Mouse (Mus musculus) stomach, embryonic 14.5 days (tissue): ENCODE measurements around the gene Rhot2. TPM values are rescaled to one million over a fixed set of nuclear protein-coding genes. Genes with fewer than 3 reads are reported as not detected.
"Not testable (repeated sequence)": the region's sequence is repeated elsewhere in the genome, so short reads cannot be mapped to it uniquely, and the experiment has no call there.

ENCODE experiments used
- ATAC-seq: fragments of 200-750 bp; cut with Nextera tagmentation; 2 replicates; pipeline ENCODE4 v1.8.0; 2017; ENCODE audit warnings: low read depth, moderate TSS enrichment; ENCODE audit not compliant: insufficient number of reproducible peaks, insufficient read depth, low FRiP score
- H3K27ac ChIP-seq: fragments of 300-500 bp; sonication (generic); 2 replicates; pipeline ENCODE4 v1.5.1; 2014; ENCODE audit warnings: mild to moderate bottlenecking, low read length, moderate library complexity, mixed read lengths
- H3K27me3 ChIP-seq: fragments of 300-500 bp; sonication (generic); 2 replicates; pipeline ENCODE4 v1.6.1; 2014; ENCODE audit warnings: low read length, control low read depth, mixed read lengths; ENCODE audit not compliant: control insufficient read depth, insufficient read depth
- H3K36me3 ChIP-seq: fragments of 300-500 bp; sonication (generic); 2 replicates; pipeline ENCODE4 v1.6.1; 2014; ENCODE audit warnings: mild to moderate bottlenecking, control low read depth, low read length, moderate library complexity, mixed read lengths; ENCODE audit not compliant: control insufficient read depth, insufficient read depth
- H3K4me1 ChIP-seq: fragments of 300-500 bp; sonication (generic); 2 replicates; pipeline ENCODE4 v1.6.1; 2014; ENCODE audit warnings: low read length, control low read depth, mixed read lengths; ENCODE audit not compliant: control insufficient read depth, insufficient read depth
- H3K4me2 ChIP-seq: fragments of 300-500 bp; sonication (generic); replicated peaks from 2 replicates; pipeline ENCODE4 v1.6.1; 2014; ENCODE audit warnings: low read depth, low read length, control low read depth
- H3K4me3 ChIP-seq: fragments of 300-500 bp; sonication (generic); 2 replicates; pipeline ENCODE4 v1.5.1; 2014; ENCODE audit warnings: low read depth, low read length, control low read depth
- H3K9ac ChIP-seq: fragments of 300-500 bp; sonication (generic); replicated peaks from 2 replicates; pipeline ENCODE4 v1.6.1; 2014; ENCODE audit warnings: low read depth, mild to moderate bottlenecking, control low read depth, low read length, moderate library complexity, mixed read lengths
- H3K9me3 ChIP-seq: fragments of 300-500 bp; sonication (generic); 2 replicates; pipeline ENCODE4 v1.6.1; 2016; ENCODE audit warnings: low read depth, low read length, control low read depth; ENCODE audit not compliant: control insufficient read depth
- WGBS: fragments of 180-500 bp; shearing (Covaris S2); extraction: QIAGEN DNeasy Blood & Tissue Kit; methylation state at CpG from one replicate; pipeline ENCODE4 v1.1.7; 2014; 5-methylcytosine and 5-hydroxymethylcytosine counted together
- polyA plus RNA-seq: library from polyadenylated mRNA; unstranded; fragments of >200 nt; fragmentation: Nextera tagmentation; extraction: Ambion mirVana; gene quantifications from 2 replicates; pipeline ENCODE4 v1.2.1, GENCODE M21; 2014

The Rhot2 gene
- polyA plus RNA-seq, 1 experiment from 2014 or later, result 11.2 TPM

GRCm38 (mm10) chr17:25876347-25876915 lies 31.8 kb upstream of the Rhot2 start:
- H3K36me3 ChIP-seq, result peaks cover 16% of the 10 kb centered on the region
- H3K27ac ChIP-seq, result no peak overlapping the region; the same call in 1 of the 2 replicates
- no peak for ATAC-seq
- peak overlapping the region; percentile 70 for H3K4me3 ChIP-seq
- no peaks in the 10 kb centered on the region for H3K27me3 ChIP-seq
- H3K4me2 ChIP-seq, result peak overlapping the region; percentile 91
- H3K9me3 ChIP-seq, result no peaks in the 10 kb centered on the region
- WGBS, result 61% methylated on average over 10 of the region's 10 CpGs
- H3K9ac ChIP-seq, result 0 out of 2 replicates have a peak overlapping the region, but pooled peaks have one; percentile 37
- peaks cover 9% of the 10 kb centered on the region; the same call in 1 of the 2 replicates for H3K4me1 ChIP-seq

DNA sequence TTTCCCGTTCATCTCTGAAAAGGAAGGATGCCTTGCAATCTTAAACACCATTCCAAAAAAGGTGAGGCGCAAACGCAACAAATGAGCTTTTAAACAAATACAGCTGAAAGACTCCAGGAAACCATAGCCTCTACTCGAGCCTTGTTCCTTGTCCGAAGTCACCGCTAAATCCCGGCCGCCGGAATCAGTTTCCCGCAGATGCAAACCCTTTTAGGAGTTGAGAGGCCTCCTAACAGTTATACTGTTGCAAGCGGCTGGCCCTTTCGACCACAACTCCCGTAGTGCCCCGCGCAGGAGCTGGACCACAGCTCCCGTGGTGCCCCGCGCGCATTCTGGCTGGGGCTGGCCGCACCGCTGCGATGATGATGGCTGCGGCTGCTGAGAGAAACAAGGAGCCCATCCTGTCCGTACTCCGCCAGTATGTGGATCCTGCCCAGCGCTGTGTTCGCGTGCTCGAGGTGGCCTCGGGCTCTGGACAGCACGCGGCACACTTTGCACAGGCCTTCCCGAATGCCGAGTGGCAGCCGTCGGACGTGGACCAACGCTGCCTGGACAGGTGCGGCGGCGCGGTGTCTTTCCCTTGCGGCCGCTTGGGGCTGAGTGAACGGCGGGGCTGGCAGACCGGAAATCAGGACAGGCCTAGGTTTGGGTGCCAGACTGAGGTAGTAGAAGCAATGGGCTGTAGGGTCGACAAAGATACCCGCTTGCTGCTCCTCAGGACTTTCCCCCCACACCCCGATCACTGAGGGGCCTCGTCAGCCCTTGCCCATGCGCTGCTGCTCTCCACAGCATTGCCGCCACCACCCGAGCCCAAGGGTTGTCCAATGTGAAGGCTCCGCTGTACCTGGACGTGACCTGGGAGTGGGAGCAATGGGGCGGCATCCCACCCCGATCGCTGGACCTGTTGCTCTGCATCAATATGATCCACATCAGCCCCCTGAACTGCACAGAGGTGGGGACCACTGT lies 30.8 kb upstream of the Rhot2 start:
- Histone ChIP-seq H3K27me3 (no peaks in the 10 kb centered on the region), H3K9ac (peak overlapping the region; percentile 37), H3K27ac (peak overlapping the region; percentile 94), H3K4me3 (peak overlapping the region; percentile 70), H3K36me3 (peaks cover 13% of the 10 kb centered on the region), H3K9me3 (no peaks in the 10 kb centered on the region), H3K4me2 (peak overlapping the region; percentile 91), H3K4me1 (peaks cover 9% of the 10 kb centered on the region; the same call in 1 of the 2 replicates)
- ATAC-seq, result peak; percentile 94
- WGBS, result 1% methylated on average over 59 of the region's 59 CpGs

- Histone ChIP-seq H3K4me3 (peak within 1 kb of the TSS; percentile 70), H3K4me2 (peak within 1 kb of the TSS; percentile 91), H3K27ac (peak within 1 kb of the TSS; percentile 94), H3K36me3 (peaks cover 13% of the 10 kb centered on the region), H3K9me3 (no peaks in the 10 kb centered on the region), H3K27me3 (no peaks in the 10 kb centered on the region), H3K9ac (peak within 1 kb of the TSS; percentile 37), H3K4me1 (peaks cover 9% of the 10 kb centered on the region; the same call in 1 of the 2 replicates)
- ATAC-seq, result peak; percentile 70; the same call in 1 of the 2 replicates
- under 1% methylated on average over 25 of the region's 25 CpGs for WGBS
Observed at GRCm38 (mm10) chr17:25874721-25875170, 30.1 kb upstream of the Rhot2 start, which contains the start of gene Mettl26. Mettl26 (plus strand) TSS chr17:25875074.

DNA sequence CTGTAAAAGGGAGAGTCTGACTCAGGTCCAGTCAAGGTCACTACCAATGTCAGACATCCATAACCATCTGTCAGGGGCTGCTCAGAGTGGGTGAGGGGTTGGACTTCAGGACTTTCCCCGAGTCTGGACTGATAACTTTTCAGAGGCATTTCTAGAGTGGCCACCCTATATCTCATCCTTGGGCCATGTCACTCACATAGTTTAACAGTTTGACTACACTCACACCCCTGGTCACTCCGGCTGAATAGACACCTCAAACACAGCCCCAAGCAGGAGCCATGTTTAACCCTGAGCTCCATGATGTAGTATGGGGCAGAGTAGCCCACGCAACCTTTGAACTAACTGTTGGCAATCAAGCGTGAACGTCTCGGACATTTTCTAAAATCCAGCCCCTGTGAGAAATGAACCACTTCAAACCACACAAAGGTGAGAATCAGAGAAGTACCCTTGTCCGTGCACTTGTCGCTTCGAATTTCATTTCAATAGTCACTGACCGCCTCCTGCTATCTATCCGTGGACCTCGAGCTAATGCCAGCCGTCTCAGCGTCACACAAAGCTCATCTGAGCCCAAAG lies 29.6 kb upstream of the Rhot2 start:
- 5% methylated on average over 14 of the region's 14 CpGs for WGBS
- Histone ChIP-seq H3K36me3 (peaks cover 13% of the 10 kb centered on the region), H3K4me3 (peak overlapping the region; percentile 70), H3K4me1 (peaks cover 9% of the 10 kb centered on the region; the same call in 1 of the 2 replicates), H3K9me3 (no peaks in the 10 kb centered on the region), H3K27me3 (no peaks in the 10 kb centered on the region), H3K27ac (peak overlapping the region; percentile 94), H3K4me2 (peak overlapping the region; percentile 91), H3K9ac (peak overlapping the region; percentile 33; the same call in 1 of the 2 replicates)
- no peak for ATAC-seq

DNA sequence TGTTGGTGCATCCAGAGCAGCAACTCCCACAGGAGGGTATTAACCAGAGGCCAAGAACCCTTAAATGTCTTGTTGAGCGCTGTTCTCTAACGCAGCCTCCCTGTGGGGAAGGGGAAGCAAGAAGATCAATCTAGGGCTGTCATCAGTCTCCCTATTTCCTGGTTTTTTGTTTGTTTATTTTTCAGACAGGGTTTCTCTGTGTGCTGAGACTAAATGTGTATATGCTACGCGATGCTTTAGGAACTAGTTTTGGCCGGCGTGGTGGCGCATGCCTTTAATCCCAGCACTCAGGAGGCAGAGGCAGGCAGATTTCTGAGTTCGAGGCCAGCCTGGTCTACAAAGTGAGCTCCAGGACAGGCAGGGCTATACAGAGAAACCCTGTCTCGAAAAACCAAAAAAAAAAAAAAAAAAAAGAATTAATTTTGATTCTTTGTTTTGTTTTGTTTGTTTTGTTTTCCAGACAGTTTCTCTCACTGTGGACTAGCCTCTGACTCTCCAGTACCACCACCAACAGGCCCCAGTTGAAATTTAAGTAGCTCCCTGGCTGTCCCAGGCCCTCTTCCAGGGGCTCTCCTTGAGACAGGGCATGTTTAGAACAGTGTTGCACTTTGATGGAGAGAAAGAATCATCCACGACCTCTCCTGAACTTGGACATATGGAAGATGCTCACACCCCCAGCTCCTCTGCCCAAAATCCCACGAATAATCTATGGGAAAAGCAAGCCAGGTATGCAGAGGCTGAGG lies 28.9 kb upstream of the Rhot2 start:
- WGBS, result 65% methylated on average over 11 of the region's 11 CpGs
- Histone ChIP-seq H3K9me3 (no peaks in the 10 kb centered on the region), H3K4me2 (peak overlapping the region; percentile 91), H3K36me3 (peaks cover 11% of the 10 kb centered on the region), H3K27ac (no peak overlapping the region), H3K4me1 (peaks cover 14% of the 10 kb centered on the region; the same call in 1 of the 2 replicates), H3K4me3 (no peak overlapping the region), H3K27me3 (no peaks in the 10 kb centered on the region), H3K9ac (no peak overlapping the region)
- no peak for ATAC-seq

DNA sequence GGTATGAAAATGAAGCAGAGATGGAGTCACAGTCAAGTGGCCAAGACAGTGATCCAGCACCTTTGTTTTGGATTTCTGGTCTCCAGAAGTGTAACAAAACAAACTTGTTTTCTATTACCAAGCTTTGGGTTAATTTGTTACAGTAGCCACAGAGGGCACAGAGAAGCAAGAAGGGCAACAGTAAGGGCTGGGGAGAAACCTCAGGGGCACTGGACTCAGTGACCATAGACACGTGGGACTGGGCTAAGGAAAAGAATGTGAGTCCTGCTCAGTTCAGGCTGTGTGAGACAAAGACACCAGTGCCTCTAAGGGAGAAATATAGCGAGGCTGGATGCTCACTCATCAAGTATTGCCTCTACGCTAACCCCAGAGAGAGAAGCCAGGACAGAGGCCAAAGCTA lies 28.0 kb upstream of the Rhot2 start:
- Histone ChIP-seq H3K4me2 (no peak overlapping the region), H3K27ac (no peak overlapping the region), H3K4me3 (no peak overlapping the region), H3K4me1 (peaks cover 16% of the 10 kb centered on the region), H3K36me3 (peaks cover 2% of the 10 kb centered on the region), H3K9ac (no peak overlapping the region), H3K9me3 (no peaks in the 10 kb centered on the region), H3K27me3 (no peaks in the 10 kb centered on the region)
- ATAC-seq, result no peak
- 84% methylated on average over 3 of the region's 3 CpGs for WGBS

DNA sequence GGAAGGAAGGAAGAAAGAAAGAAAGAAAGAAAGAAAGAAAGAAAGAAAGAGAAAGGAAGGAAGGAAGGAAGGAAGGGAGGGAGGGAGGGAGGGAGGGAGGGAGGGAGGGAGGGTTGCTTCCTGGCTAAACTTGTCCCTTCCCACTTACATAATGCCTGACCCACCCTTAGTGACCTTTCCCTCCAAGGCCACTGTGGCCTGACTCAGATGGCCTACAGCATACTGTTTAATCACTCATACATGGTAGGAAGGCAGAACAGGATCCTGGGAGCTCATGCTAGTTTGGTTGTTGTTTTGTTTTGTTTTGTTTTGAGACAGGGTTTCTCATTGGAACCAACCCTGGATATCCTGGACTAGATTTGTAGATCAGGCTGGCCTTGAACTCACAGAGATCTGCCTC lies 26.9 kb upstream of the Rhot2 start:
- H3K27me3 ChIP-seq, H3K4me2 ChIP-seq, H3K36me3 ChIP-seq, H3K4me3 ChIP-seq, H3K9me3 ChIP-seq, ATAC-seq, H3K9ac ChIP-seq, H3K27ac ChIP-seq: not testable (repeated sequence)
- H3K4me1 ChIP-seq, result peaks cover 18% of the 10 kb centered on the region
